23 mouse cellular contexts compared by ENCODE assay signal in genomic region chr15:74121621-74122020, GRCm38 (mm10).
DNase-seq lines count a peak whose midpoint lies in the region; ATAC-seq lines count a peak whose summit lies in the region.
"Had no signal": no experiment of that assay in that cellular context is flagged by ENCODE, and none has a peak within 500 bp of the region (broad histone marks: within the 10 kb centered on the region; RNA-seq: fewer than 3 reads in every experiment).

No protein-coding gene starts in this region.

- no peak overlapping the region for H3K4me2 ChIP-seq in forebrain, embryonic 14.5 days (ENCODE audit: low read length)
- H3K4me2 ChIP-seq: embryonic facial prominence, embryonic 13.5 days; forebrain, embryonic 12.5 days; heart, embryonic 11.5 days; heart, embryonic 15.5 days; hindbrain, embryonic 15.5 days had no signal

- no peaks in the 10 kb centered on the region for H3K36me3 ChIP-seq in forebrain, embryonic 14.5 days (ENCODE audit: control insufficient read depth, insufficient read depth, low read length)
- H3K36me3 ChIP-seq: embryonic facial prominence, embryonic 13.5 days; forebrain, embryonic 12.5 days; G1E; heart, embryonic 15.5 days; hindbrain, embryonic 15.5 days had no signal

- H3K4me1 ChIP-seq in forebrain, embryonic 14.5 days (ENCODE audit: control insufficient read depth, insufficient read depth, low read length), result no peaks in the 10 kb centered on the region
- H3K4me1 ChIP-seq: embryonic facial prominence, embryonic 13.5 days; forebrain, embryonic 12.5 days; heart, embryonic 15.5 days; hindbrain, embryonic 15.5 days had no signal

- no peak overlapping the region for H3K27ac ChIP-seq in forebrain, embryonic 14.5 days (ENCODE audit: low read depth, low read length)
- H3K27ac ChIP-seq: embryonic facial prominence, embryonic 13.5 days; forebrain, embryonic 12.5 days; heart, adult 2 months; heart, embryonic 15.5 days; hindbrain, embryonic 15.5 days had no signal

- no peaks in the 10 kb centered on the region for H3K27me3 ChIP-seq in forebrain, embryonic 14.5 days (replicated peaks; ENCODE audit: control insufficient read depth, insufficient read depth, low read length)
- H3K27me3 ChIP-seq: embryonic facial prominence, embryonic 13.5 days; forebrain, embryonic 12.5 days; heart, embryonic 15.5 days; hindbrain, embryonic 15.5 days had no signal

- H3K4me3 ChIP-seq in forebrain, embryonic 14.5 days (ENCODE audit: low read depth, low read length), result no peak overlapping the region
- H3K4me3 ChIP-seq: embryonic facial prominence, embryonic 13.5 days; forebrain, embryonic 12.5 days; heart, adult 2 months; heart, embryonic 15.5 days; hindbrain, embryonic 15.5 days had no signal

- no peak overlapping the region for H3K9ac ChIP-seq in forebrain, embryonic 14.5 days (ENCODE audit: low read length)
- H3K9ac ChIP-seq: embryonic facial prominence, embryonic 13.5 days; forebrain, embryonic 12.5 days; forebrain, postnatal 0 days; heart, embryonic 15.5 days; hindbrain, embryonic 15.5 days had no signal

- intact Hi-C loops in left cerebral cortex, postnatal 36 days (cut with DNase I), result no loop called here
- intact Hi-C loops in left cerebral cortex, postnatal 4 days (cut with DNase I), result no loop called here

- DNase-seq in frontal cortex, postnatal 14 days (ENCODE audit: low spot score in 2 of 2), result no peak
- DNase-seq in left cerebral cortex, postnatal 36 days (ENCODE audit: low spot score in 2 of 2), result peak; percentile 27 to 31
- no peak for DNase-seq in left cerebral cortex, postnatal 4 days
- peak; percentile 41 for DNase-seq in right cerebral cortex, postnatal 25 days
- DNase-seq in right cerebral cortex, postnatal 10 days (ENCODE audit: low spot score in 2 of 2), result no peak
- no peak for DNase-seq in forebrain, embryonic 14.5 days (ENCODE audit: low spot score)
- DNase-seq: adrenal gland, postnatal 10 days; B cell, adult 2 months; cerebellum, adult 11-12 months; cerebellum, adult 9-10 months; cerebellum, postnatal 25 days; forebrain, postnatal 0 days; gastrocnemius, postnatal 14 days; heart, adult 2 months; heart, postnatal 14 days had no signal

- H3K9me3 ChIP-seq in forebrain, embryonic 14.5 days (replicated peaks; ENCODE audit: control insufficient read depth, low read length), result no peaks in the 10 kb centered on the region
- H3K9me3 ChIP-seq: embryonic facial prominence, embryonic 13.5 days; forebrain, embryonic 12.5 days; heart, embryonic 15.5 days; hindbrain, embryonic 15.5 days had no signal

- ATAC-seq in frontal cortex, adult (ENCODE audit: low TSS enrichment), result peak; percentile 91
- ATAC-seq in forebrain, embryonic 14.5 days, result no peak
- ATAC-seq: CD4-positive, CD25-positive, alpha-beta regulatory T cell, adult 4 months; forebrain, postnatal 0 days had no signal

- WGBS in forebrain, embryonic 14.5 days, result 84% methylated on average over 8 of the region's 8 CpGs

Comparison
In these comparisons a context has a peak if more than half of its experiments do, and no peak if none do; other contexts are left out.
1. DNase-seq: peak in left cerebral cortex, postnatal 36 days (2 of 2) and right cerebral cortex, postnatal 25 days (single experiment); none in frontal cortex, postnatal 14 days (0 of 2), left cerebral cortex, postnatal 4 days (single experiment), right cerebral cortex, postnatal 10 days (0 of 2) and forebrain, embryonic 14.5 days (single experiment).